Mouse (Mus musculus): Measurements from ENCODE around the gene Tmem63b. TPM values are rescaled to one million over a fixed set of nuclear protein-coding genes. Genes with fewer than 3 reads are reported as not detected.

Gene Tmem63b
- polyA plus RNA-seq, 1 experiment from 2014 or later, result 46.9 TPM

DNA sequence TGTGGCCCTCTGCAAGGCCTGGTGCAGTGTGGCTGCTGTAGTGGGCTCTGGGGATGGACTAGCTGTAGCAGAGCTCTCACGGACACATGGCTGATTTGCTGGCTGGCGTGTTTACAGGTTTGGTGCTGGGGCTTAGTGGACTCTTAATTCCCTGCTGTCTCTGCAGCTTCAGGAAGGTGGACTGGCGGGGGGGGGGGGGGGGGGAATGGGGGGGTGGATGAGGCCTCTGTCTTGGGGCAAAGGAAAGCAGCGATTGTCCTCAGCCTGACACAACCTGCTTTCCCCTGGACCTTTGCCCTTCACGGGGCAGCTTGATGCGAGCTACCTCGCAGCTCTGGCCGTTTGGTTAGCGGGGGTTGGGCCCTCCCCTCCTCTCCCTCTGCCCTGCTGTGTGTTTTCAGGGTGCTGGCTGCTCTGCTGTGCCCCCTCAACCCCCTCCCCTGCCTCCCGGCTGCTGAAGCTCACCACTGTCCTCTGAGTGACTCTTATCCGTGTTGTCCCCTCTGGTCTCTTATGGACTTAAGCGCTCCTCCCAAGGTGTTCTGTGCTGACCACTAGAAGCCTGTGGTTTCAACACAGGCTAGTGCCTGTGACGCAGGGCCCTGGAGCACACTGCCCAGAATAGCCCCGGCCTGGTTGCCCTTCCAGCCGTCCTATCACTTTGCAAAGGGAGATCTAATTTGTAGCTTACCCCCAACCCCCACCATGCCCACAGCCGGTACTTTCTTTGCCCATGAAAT, 14.0 kb upstream of the Tmem63b start:
- peak overlapping the region; percentile 58; the same call in 1 of the 2 replicates for H3K27ac ChIP-seq
- DNase-seq (ENCODE audit: extremely low spot score, low spot score), result no peak
- WGBS, result 54% methylated on average over 12 of the region's 16 CpGs

DNA sequence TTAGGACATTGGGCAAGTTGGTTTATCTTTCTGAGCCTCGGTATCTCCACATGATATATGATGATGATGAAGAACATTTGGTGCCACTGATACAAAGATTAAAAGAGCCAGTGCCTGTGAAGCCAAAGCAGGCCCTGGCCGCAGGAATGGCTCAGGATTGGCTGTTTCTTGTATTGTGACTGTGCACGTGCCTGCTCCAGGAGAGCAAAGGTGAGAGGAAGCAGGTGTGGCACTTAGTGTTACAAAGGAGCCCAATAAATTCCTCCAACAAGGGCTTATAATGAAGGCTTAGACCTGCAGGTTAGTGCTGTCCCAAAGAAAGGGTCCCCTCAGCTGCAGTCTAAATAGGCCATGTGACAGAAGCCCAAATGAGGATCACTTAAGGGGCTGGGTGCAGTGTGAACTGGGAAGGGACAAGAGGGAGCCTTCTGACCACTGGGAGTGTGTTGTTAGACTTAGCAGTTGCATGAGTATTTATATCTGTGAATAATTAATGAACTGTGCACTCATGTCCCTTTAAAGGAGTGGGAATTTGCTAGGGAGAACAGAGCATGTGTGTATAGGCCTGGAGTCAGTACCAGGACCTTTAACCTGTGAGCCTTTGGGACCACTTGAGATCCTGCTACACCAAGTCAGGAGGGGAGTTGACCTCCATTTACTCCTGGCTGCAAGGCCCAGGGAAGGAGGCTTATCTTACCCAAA, 12.5 kb upstream of the Tmem63b start:
- H3K36me3 ChIP-seq (replicated peaks), result peaks cover 30% of the 10 kb centered on the region
- peaks cover 21% of the 10 kb centered on the region for H3K4me1 ChIP-seq
- no peak for DNase-seq (ENCODE audit: extremely low spot score, low spot score)
- 91% methylated on average over 3 of the region's 3 CpGs for WGBS
- H3K4me3 ChIP-seq, result no peak overlapping the region
- H3K9me3 ChIP-seq, result no peaks in the 10 kb centered on the region
- no peak overlapping the region for H3K27ac ChIP-seq
- H3K27me3 ChIP-seq (ENCODE audit: poor library complexity, severe bottlenecking), result no peaks in the 10 kb centered on the region

More for the DNA sequence above, 14.0 kb upstream of the Tmem63b start:
- Histone ChIP-seq H3K36me3 (replicated peaks) (peaks cover 27% of the 10 kb centered on the region), H3K4me1 (peaks cover 16% of the 10 kb centered on the region), H3K9me3 (no peaks in the 10 kb centered on the region), H3K4me3 (no peak overlapping the region), H3K27me3 (ENCODE audit: poor library complexity, severe bottlenecking) (no peaks in the 10 kb centered on the region)

DNA sequence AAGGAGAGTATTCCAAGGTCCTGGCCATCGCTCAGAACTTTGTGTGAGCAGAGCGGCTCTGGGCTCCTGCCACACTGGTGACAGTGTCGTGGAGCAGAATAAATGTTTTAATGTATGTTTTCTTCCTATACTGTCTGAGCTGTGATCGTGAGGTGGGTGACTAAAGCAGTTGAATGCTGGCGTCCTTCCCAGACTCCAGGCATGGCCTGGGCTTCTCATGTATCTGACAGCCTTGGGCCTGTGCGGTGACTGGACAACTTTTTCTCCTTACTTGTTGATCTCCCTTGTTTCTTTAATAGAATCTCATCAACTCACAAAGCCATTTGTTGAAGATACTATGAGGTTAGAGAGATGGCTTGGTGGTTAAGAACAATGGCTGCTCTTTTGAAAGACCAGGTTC, 11.7 kb upstream of the Tmem63b start:
- Histone ChIP-seq H3K4me3 (no peak overlapping the region), H3K9me3 (no peaks in the 10 kb centered on the region), H3K36me3 (replicated peaks) (peaks cover 30% of the 10 kb centered on the region), H3K27me3 (ENCODE audit: poor library complexity, severe bottlenecking) (no peaks in the 10 kb centered on the region), H3K4me1 (peaks cover 29% of the 10 kb centered on the region), H3K27ac (no peak overlapping the region)
- WGBS, result 94% methylated on average over 6 of the region's 6 CpGs
- DNase-seq (ENCODE audit: extremely low spot score, low spot score), result no peak

DNA sequence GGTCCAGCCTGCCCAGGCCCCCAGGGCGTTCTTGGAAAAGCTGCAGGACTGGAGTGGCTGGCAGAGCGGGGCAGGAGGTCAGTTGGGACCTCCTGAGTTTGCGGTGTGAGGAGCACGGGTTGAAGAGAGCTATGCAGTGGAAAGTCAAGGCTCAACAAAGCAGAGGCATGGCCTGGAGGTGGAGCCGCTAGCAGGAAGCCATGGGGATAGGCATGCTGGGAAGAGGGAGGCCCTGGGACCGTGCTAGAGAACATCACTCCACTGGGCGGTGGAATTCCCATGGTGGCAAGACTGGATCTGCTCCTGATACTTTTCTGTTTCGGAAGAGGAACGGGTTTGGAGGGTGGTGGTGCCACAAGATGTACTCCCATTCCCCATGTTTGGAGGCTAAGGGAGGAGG, 10.3 kb upstream of the Tmem63b start:
- Histone ChIP-seq H3K27ac (no peak overlapping the region), H3K36me3 (replicated peaks) (peaks cover 30% of the 10 kb centered on the region), H3K4me1 (peaks cover 30% of the 10 kb centered on the region), H3K9me3 (no peaks in the 10 kb centered on the region), H3K27me3 (ENCODE audit: poor library complexity, severe bottlenecking) (no peaks in the 10 kb centered on the region), H3K4me3 (no peak overlapping the region)
- WGBS, result 88% methylated on average over 9 of the region's 9 CpGs
- DNase-seq (ENCODE audit: extremely low spot score, low spot score), result no peak

DNA sequence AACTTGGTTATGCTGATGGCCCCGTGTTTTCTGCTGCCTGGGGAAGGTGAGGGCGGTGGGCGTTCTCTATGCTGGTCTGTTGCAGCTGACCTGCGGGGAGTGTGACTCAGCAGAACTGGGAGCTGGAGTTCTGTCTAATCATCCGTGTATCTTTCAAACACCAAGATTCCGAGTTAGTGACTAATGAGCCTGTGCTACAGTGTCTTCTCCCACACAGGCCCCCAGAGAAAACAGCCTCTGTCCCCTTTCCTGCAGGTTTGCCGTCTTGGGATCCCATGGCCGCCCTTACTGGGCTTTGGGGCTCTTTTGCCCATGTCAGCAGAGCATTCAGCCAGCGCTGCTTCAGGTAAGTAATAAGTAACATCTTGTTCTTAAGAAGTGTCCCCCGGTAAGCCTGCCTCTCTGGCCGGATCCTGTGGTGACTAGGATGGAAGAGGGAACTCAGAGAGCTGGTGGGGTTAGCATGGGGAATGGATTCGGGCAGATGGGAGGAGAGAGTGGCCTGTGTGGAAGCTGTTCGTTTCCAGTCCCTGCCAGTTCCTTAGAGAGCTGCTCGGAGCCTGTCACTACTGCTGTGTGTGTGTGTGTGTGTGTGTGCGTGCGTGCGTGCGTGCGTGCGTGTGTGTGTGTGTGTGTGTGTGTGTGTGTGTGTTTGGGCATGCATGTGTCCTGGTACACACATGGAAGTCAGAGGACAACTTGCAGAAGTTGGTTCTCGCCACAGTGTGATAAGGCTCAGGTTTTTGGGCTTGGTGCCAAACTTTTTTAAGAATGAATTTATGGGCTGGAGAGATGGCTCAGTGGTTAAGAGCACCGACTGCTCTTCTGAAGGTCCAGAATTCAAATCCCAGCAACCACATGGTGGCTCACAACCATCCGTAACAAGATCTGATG, 8.8 kb upstream of the Tmem63b start:
- peaks cover 30% of the 10 kb centered on the region for H3K36me3 ChIP-seq (replicated peaks)
- no peaks in the 10 kb centered on the region for H3K9me3 ChIP-seq
- WGBS, result 82% methylated on average over 23 of the region's 23 CpGs
- H3K27ac ChIP-seq, result no peak overlapping the region
- DNase-seq (ENCODE audit: extremely low spot score, low spot score), result no peak
- no peaks in the 10 kb centered on the region for H3K27me3 ChIP-seq (ENCODE audit: poor library complexity, severe bottlenecking)
- no peak overlapping the region for H3K4me3 ChIP-seq
- peaks cover 20% of the 10 kb centered on the region for H3K4me1 ChIP-seq

DNA sequence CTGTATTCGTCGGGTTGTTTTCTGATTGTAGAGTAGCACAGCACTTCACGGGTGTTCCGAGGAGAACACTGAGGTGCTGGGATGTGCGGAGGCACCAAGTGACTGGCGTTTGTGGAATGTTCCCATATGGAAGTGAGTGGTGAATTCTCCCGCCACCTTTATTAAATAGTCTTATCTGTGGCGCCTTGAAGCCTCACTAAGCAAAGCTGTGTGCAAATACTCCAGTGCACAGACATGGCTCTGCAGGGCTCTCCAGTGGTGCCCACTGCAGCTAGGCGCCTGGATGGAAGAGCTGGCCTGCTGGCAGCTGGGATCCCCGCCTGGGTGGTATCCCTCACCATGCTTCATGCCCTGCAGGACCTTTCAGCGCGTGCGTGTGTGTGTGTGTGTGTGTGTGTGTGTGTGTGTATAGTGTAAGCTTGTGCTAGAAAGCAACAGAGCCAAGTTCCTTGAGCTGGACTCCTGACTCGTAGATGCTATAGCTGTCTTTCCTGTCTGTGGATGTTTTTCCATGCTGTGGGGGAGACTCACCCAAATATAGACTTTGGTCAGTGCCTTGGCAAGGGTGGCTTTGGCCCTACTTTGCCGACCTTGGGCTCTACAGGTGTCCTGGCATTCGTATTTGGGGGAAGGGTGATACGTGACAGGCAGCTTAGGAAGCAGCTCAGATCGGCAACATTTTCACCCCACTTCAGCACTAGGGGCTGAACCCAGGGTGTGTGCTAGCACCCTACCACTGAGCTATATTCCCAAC, 7.3 kb upstream of the Tmem63b start:
- H3K36me3 ChIP-seq (replicated peaks), result peaks cover 28% of the 10 kb centered on the region
- H3K9me3 ChIP-seq, result no peaks in the 10 kb centered on the region
- H3K27ac ChIP-seq, result no peak overlapping the region
- DNase-seq (ENCODE audit: extremely low spot score, low spot score), result no peak
- H3K4me1 ChIP-seq, result peaks cover 15% of the 10 kb centered on the region
- H3K27me3 ChIP-seq (ENCODE audit: poor library complexity, severe bottlenecking), result no peaks in the 10 kb centered on the region
- WGBS, result 90% methylated on average over 18 of the region's 18 CpGs
- H3K4me3 ChIP-seq, result no peak overlapping the region

DNA sequence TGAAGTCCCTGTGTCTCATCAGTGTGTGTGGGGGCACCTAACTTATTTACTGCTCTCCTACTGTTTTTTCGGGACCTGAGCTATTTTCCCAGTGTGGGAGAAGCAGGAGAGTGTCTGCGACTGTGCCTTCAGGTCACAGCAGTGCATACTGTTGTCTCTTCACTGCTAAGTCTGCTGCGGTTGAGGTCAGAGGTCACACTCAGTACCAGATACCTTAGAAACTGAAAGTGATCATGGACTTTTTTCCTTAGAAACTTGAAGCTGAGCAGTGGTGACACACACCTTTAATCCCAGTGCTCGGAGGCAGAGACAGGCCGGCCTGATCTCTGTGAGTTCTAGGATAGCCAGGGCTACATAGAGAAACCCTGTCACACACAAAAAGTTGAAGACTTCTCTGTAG, 5.5 kb upstream of the Tmem63b start:
- peaks cover 23% of the 10 kb centered on the region for H3K4me1 ChIP-seq
- H3K9me3 ChIP-seq, result no peaks in the 10 kb centered on the region
- H3K4me3 ChIP-seq, result no peak overlapping the region
- no peaks in the 10 kb centered on the region for H3K27me3 ChIP-seq (ENCODE audit: poor library complexity, severe bottlenecking)
- H3K36me3 ChIP-seq (replicated peaks), result peaks cover 13% of the 10 kb centered on the region
- H3K27ac ChIP-seq, result no peak overlapping the region
- no peak for DNase-seq (ENCODE audit: extremely low spot score, low spot score)
- WGBS, result 78% methylated on average over 5 of the region's 5 CpGs

DNA sequence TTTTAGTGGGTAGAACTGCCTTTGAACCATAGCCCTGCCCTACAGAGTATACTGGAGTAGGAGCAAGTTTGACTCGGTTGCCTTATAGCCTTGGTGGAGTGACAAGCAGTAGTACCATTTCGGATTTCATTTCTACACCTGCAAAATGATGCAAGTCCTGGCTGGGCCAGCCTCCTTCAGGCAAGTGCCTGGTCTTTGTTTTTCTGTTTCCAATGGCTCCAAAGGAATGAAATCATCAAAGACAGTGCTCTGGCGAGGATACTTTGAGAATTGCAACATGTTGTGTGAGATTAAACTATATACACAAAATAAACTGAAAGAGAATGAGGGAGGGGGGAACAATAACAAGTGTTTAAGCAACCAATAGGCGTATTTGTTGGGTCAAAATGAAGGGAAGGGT, 3.3 kb upstream of the Tmem63b start:
- Histone ChIP-seq H3K27ac (no peak overlapping the region), H3K9me3 (no peaks in the 10 kb centered on the region), H3K36me3 (replicated peaks) (no peaks in the 10 kb centered on the region), H3K4me1 (peaks cover 30% of the 10 kb centered on the region), H3K4me3 (no peak overlapping the region), H3K27me3 (ENCODE audit: poor library complexity, severe bottlenecking) (no peaks in the 10 kb centered on the region)
- no peak for DNase-seq (ENCODE audit: extremely low spot score, low spot score)
- WGBS, result 88% methylated on average over 4 of the region's 4 CpGs

DNA sequence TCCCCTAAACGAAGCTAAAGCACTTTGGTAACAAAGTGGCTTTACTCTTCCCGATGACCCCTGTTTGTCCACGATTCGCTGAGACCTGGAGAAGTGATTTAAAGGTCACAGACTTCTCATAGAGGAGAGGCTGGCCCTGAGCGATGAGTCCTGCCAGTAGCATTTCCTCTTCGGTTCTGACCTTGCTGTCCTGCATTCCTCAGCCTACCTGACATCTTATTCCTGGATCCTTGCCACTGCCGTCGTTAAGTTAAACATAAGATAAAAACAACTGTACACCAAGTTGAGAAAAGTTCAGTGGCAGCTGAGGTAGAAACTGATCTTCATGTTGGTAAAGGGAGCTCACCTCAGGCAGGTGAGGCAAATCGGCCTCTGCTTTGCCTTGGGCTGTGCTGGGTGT, 2.4 kb upstream of the Tmem63b start:
- Histone ChIP-seq H3K27ac (no peak overlapping the region), H3K4me1 (peaks cover 38% of the 10 kb centered on the region), H3K36me3 (replicated peaks) (no peaks in the 10 kb centered on the region), H3K9me3 (no peaks in the 10 kb centered on the region), H3K4me3 (no peak overlapping the region), H3K27me3 (ENCODE audit: poor library complexity, severe bottlenecking) (no peaks in the 10 kb centered on the region)
- DNase-seq (ENCODE audit: extremely low spot score, low spot score), result no peak
- WGBS, result 94% methylated on average over 9 of the region's 9 CpGs

DNA sequence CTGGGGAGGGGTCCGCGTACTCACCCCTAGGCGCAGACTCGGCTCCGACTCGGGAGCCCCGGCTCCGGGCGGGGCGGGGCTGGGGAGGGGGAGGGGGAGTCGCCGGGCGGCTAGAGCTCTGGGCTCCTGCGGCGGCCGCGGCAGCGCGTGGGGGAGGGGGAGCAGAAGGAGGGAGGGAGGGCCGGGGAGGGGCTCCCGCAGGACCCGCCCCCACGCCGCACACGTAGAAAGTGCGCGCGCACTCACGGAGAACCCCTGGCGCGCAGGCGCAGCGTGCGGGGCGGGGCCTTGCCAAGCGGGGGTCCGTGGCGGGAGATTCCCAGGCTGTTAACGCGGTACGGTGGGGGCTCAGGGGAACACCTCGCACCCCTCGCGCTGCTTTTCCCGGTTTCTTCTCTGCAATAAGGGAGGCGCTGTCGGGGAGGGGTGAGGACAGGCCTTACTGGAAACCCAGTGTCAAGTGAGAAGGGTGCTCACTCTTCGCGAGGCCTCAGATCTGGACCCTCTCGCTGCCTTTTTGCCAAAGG, 549 bp downstream of the Tmem63b start, which contains the start of gene Mrpl14:
Gene Mrpl14, plus strand, starts transcription at position 230 of the 527 bp plus-strand sequence.
- peak; percentile 89 for DNase-seq (ENCODE audit: extremely low spot score, low spot score)
- peak within 1 kb of the TSS; percentile 96 for H3K27ac ChIP-seq
- no peaks in the 10 kb centered on the region for H3K27me3 ChIP-seq (ENCODE audit: poor library complexity, severe bottlenecking)
- H3K4me3 ChIP-seq, result peak within 1 kb of the TSS; percentile 94
- peaks cover 36% of the 10 kb centered on the region for H3K4me1 ChIP-seq
- under 1% methylated on average over 40 of the region's 50 CpGs for WGBS
- no peaks in the 10 kb centered on the region for H3K9me3 ChIP-seq
- no peaks in the 10 kb centered on the region; the same call in 1 of the 2 replicates for H3K36me3 ChIP-seq (replicated peaks)

DNA sequence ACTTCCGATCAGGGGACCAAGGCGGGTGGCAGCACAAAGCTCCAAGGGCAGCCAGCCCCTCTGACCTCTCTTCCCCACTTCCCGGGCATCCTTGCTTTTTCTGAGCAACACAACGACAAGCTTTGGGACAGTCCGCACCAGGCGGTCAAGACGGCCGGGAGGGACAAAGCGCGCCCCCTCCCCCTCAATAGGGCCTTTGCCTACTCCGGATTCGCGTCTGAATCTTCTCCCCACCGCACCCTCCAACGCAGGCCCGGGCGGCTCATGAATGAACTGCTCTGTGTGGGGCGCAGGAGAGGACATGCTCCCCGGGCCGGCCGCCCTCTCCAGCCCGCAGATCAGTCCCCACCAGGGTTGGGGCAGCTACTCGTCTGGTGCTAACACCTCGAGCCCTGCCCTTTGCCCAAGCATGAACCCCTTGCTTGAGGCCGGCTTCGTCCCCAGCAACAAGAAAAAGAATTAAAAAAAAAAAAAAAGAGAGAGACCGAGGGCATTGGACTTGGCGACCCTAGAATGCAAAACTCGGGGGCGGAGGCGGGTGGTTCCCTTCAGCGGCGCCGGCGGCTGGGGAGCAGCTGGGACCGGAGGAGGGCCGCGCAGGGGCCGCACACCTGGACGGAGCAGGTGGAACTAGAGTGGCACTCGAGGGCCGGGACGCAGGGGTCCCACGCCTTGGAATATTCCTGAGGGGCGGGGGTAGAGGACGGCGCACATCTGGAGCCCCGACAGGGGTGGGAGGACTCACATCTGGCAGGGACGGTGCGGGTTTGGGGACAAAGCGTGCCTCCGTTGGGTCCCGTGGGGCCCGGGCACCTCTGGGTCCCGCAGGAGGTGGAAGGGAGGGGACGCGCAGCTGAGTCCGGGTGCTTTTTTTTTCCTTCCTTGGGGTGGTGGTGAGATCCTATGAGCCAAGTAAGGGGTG, 1.3 kb downstream of the Tmem63b start:
- peak overlapping the region; percentile 94 for H3K4me3 ChIP-seq
- no peaks in the 10 kb centered on the region for H3K9me3 ChIP-seq
- peak; percentile 58 for DNase-seq (ENCODE audit: extremely low spot score, low spot score)
- no peaks in the 10 kb centered on the region; the same call in 1 of the 2 replicates for H3K36me3 ChIP-seq (replicated peaks)
- WGBS, result under 1% methylated on average over 58 of the region's 58 CpGs
- H3K27ac ChIP-seq, result peak overlapping the region; percentile 96
- no peaks in the 10 kb centered on the region for H3K27me3 ChIP-seq (ENCODE audit: poor library complexity, severe bottlenecking)
- H3K4me1 ChIP-seq, result peaks cover 44% of the 10 kb centered on the region

All from forebrain, embryonic 10.5 days (tissue).